In genomic region chrX:73460792-73461191, GRCm38 (mm10) we compare ENCODE assay signal across 33 mouse cellular contexts. TPM values are rescaled to one million over a fixed set of nuclear protein-coding genes. Genes with fewer than 3 reads are reported as not detected.
DNase-seq lines count a peak whose midpoint lies in the region; ATAC-seq and TF ChIP-seq lines count a peak whose summit lies in the region.
"Had no signal": no experiment of that assay in that cellular context is flagged by ENCODE, and none has a peak within 500 bp of the region (broad histone marks: within the 10 kb centered on the region; RNA-seq: fewer than 3 reads in every experiment).

No protein-coding gene starts in this region.

- peak overlapping the region; percentile 57 for H3K27ac ChIP-seq in embryonic facial prominence, embryonic 13.5 days
- no peak overlapping the region for H3K27ac ChIP-seq in embryonic facial prominence, embryonic 10.5 days (replicated peaks)
- H3K27ac ChIP-seq in limb, embryonic 14.5 days (replicated peaks; ENCODE audit: low read depth, low read length), result 0 out of 2 replicates have a peak overlapping the region, but pooled peaks have one; percentile 26
- no peak overlapping the region for H3K27ac ChIP-seq in limb, embryonic 10.5 days
- H3K27ac ChIP-seq in embryonic facial prominence, embryonic 14.5 days (replicated peaks; ENCODE audit: low read depth, low read length), result peak overlapping the region; percentile 42
- peak overlapping the region; percentile 27; the same call in 1 of the 2 replicates for H3K27ac ChIP-seq in limb, embryonic 15.5 days
- H3K27ac ChIP-seq: forebrain, embryonic 12.5 days; forebrain, embryonic 15.5 days; heart, embryonic 15.5 days; hindbrain, embryonic 14.5 days had no signal

- H3K9me3 ChIP-seq in embryonic facial prominence, embryonic 13.5 days, result no peaks in the 10 kb centered on the region
- H3K9me3 ChIP-seq in embryonic facial prominence, embryonic 10.5 days, result 0 out of 2 replicates have a peak, but pooled peaks cover 3% of the 10 kb centered on the region
- no peaks in the 10 kb centered on the region for H3K9me3 ChIP-seq in limb, embryonic 14.5 days (ENCODE audit: control insufficient read depth, low read length)
- no peaks in the 10 kb centered on the region for H3K9me3 ChIP-seq in limb, embryonic 10.5 days (replicated peaks)
- H3K9me3 ChIP-seq in embryonic facial prominence, embryonic 14.5 days (ENCODE audit: control insufficient read depth, low read length), result no peaks in the 10 kb centered on the region
- H3K9me3 ChIP-seq in limb, embryonic 15.5 days, result no peaks in the 10 kb centered on the region
- H3K9me3 ChIP-seq: forebrain, embryonic 12.5 days; forebrain, embryonic 15.5 days; heart, embryonic 12.5 days; heart, embryonic 15.5 days had no signal

- peaks cover 11% of the 10 kb centered on the region for H3K4me1 ChIP-seq in embryonic facial prominence, embryonic 13.5 days
- H3K4me1 ChIP-seq in embryonic facial prominence, embryonic 10.5 days, result peaks cover 10% of the 10 kb centered on the region
- peaks cover 10% of the 10 kb centered on the region; the same call in 1 of the 2 replicates for H3K4me1 ChIP-seq in limb, embryonic 14.5 days (ENCODE audit: control insufficient read depth, insufficient read depth, low read length)
- peaks cover 14% of the 10 kb centered on the region for H3K4me1 ChIP-seq in limb, embryonic 10.5 days
- H3K4me1 ChIP-seq in embryonic facial prominence, embryonic 14.5 days (ENCODE audit: control insufficient read depth, insufficient read depth, low read length), result peaks cover 9% of the 10 kb centered on the region; the same call in 1 of the 2 replicates
- peaks cover 18% of the 10 kb centered on the region for H3K4me1 ChIP-seq in limb, embryonic 15.5 days

- no peak overlapping the region for H3K4me3 ChIP-seq in embryonic facial prominence, embryonic 13.5 days
- H3K4me3 ChIP-seq in embryonic facial prominence, embryonic 10.5 days, result no peak overlapping the region
- no peak overlapping the region for H3K4me3 ChIP-seq in limb, embryonic 14.5 days (replicated peaks; ENCODE audit: low read length)
- no peak overlapping the region for H3K4me3 ChIP-seq in limb, embryonic 10.5 days
- H3K4me3 ChIP-seq in embryonic facial prominence, embryonic 14.5 days (ENCODE audit: low read depth, low read length), result no peak overlapping the region
- H3K4me3 ChIP-seq in limb, embryonic 15.5 days, result no peak overlapping the region
- H3K4me3 ChIP-seq: forebrain, embryonic 12.5 days; forebrain, embryonic 15.5 days; heart, embryonic 12.5 days; heart, embryonic 15.5 days had no signal

- DNase-seq in embryonic facial prominence, embryonic 10.5 days (ENCODE audit: low spot score), result no peak
- DNase-seq in limb, embryonic 14.5 days (ENCODE audit: low spot score), result no peak
- no peak for DNase-seq in limb, embryonic 10.5 days (ENCODE audit: low spot score)
- no peak for DNase-seq in embryonic facial prominence, embryonic 14.5 days (ENCODE audit: low spot score)
- no peak for DNase-seq in adrenal gland, adult 18-20 months (ENCODE audit: low spot score in 2 of 2)
- DNase-seq in urinary bladder, adult 18-20 months (ENCODE audit: low spot score in 2 of 2), result no peak
- DNase-seq: adrenal gland, postnatal 10 days; adrenal gland, postnatal 36 days; B cell, adult 2 months; cerebellum, adult 11 months; cerebellum, adult 2 months; cerebellum, adult 9-11 months; cerebellum, postnatal 25 days; gastrocnemius, postnatal 14 days; heart, adult 18-20 months; heart, postnatal 10 days; heart, postnatal 36 days; kidney, adult 8-10 months had no signal

- no peaks in the 10 kb centered on the region for H3K36me3 ChIP-seq in embryonic facial prominence, embryonic 13.5 days
- no peaks in the 10 kb centered on the region for H3K36me3 ChIP-seq in embryonic facial prominence, embryonic 10.5 days (replicated peaks)
- H3K36me3 ChIP-seq in limb, embryonic 14.5 days (ENCODE audit: control insufficient read depth, insufficient read depth, low read length), result no peaks in the 10 kb centered on the region
- no peaks in the 10 kb centered on the region for H3K36me3 ChIP-seq in limb, embryonic 10.5 days
- H3K36me3 ChIP-seq in embryonic facial prominence, embryonic 14.5 days (ENCODE audit: control insufficient read depth, insufficient read depth, low read length), result no peaks in the 10 kb centered on the region
- no peaks in the 10 kb centered on the region for H3K36me3 ChIP-seq in limb, embryonic 15.5 days
- H3K36me3 ChIP-seq: forebrain, embryonic 12.5 days; forebrain, embryonic 15.5 days; heart, embryonic 12.5 days; heart, embryonic 15.5 days had no signal

- no peak for TF ChIP-seq POLR2A in limb, embryonic 14.5 days (IDR thresholded peaks at IDR 0.05; ENCODE audit: borderline replicate concordance, extremely low read depth, insufficient read depth, insufficient read length)

- WGBS in embryonic facial prominence, embryonic 13.5 days, result 70% methylated on average over 4 of the region's 4 CpGs
- 81% methylated on average over 4 of the region's 4 CpGs for WGBS in embryonic facial prominence, embryonic 10.5 days
- 87% methylated on average over 4 of the region's 4 CpGs for WGBS in limb, embryonic 14.5 days
- 78% methylated on average over 4 of the region's 4 CpGs for WGBS in limb, embryonic 10.5 days
- WGBS in embryonic facial prominence, embryonic 14.5 days, result 57% methylated on average over 4 of the region's 4 CpGs
- 56% methylated on average over 4 of the region's 4 CpGs for WGBS in limb, embryonic 15.5 days

- H3K9ac ChIP-seq in embryonic facial prominence, embryonic 13.5 days, result no peak overlapping the region
- no peak overlapping the region for H3K9ac ChIP-seq in limb, embryonic 14.5 days (ENCODE audit: low read depth, low read length, severe bottlenecking)
- no peak overlapping the region for H3K9ac ChIP-seq in embryonic facial prominence, embryonic 14.5 days (ENCODE audit: low read depth, low read length)
- H3K9ac ChIP-seq in limb, embryonic 15.5 days, result no peak overlapping the region
- H3K9ac ChIP-seq: forebrain, embryonic 12.5 days; forebrain, embryonic 15.5 days; heart, embryonic 12.5 days; heart, embryonic 15.5 days; hindbrain, embryonic 14.5 days had no signal

- no peaks in the 10 kb centered on the region for H3K27me3 ChIP-seq in embryonic facial prominence, embryonic 13.5 days
- peaks cover 32% of the 10 kb centered on the region for H3K27me3 ChIP-seq in embryonic facial prominence, embryonic 10.5 days (replicated peaks; ENCODE audit: low read depth, poor library complexity, severe bottlenecking)
- no peaks in the 10 kb centered on the region for H3K27me3 ChIP-seq in limb, embryonic 14.5 days (ENCODE audit: control insufficient read depth, insufficient read depth, low read length)
- H3K27me3 ChIP-seq in limb, embryonic 10.5 days (ENCODE audit: low read depth, poor library complexity, severe bottlenecking), result peaks cover 51% of the 10 kb centered on the region
- no peaks in the 10 kb centered on the region for H3K27me3 ChIP-seq in embryonic facial prominence, embryonic 14.5 days (replicated peaks; ENCODE audit: control insufficient read depth, insufficient read depth, low read length)
- H3K27me3 ChIP-seq in limb, embryonic 15.5 days, result no peaks in the 10 kb centered on the region
- H3K27me3 ChIP-seq: CH12.LX; forebrain, embryonic 12.5 days; forebrain, embryonic 15.5 days; heart, embryonic 15.5 days had no signal

- no peak overlapping the region for H3K4me2 ChIP-seq in embryonic facial prominence, embryonic 13.5 days
- H3K4me2 ChIP-seq in limb, embryonic 14.5 days (replicated peaks; ENCODE audit: low read depth, low read length, severe bottlenecking), result no peak overlapping the region
- H3K4me2 ChIP-seq in embryonic facial prominence, embryonic 14.5 days (ENCODE audit: low read depth, low read length), result no peak overlapping the region
- no peak overlapping the region for H3K4me2 ChIP-seq in limb, embryonic 15.5 days
- H3K4me2 ChIP-seq: forebrain, embryonic 12.5 days; forebrain, embryonic 15.5 days; heart, embryonic 12.5 days; heart, embryonic 15.5 days; hindbrain, embryonic 14.5 days had no signal

- ATAC-seq in embryonic facial prominence, embryonic 13.5 days (ENCODE audit: insufficient number of reproducible peaks, insufficient read depth, low FRiP score, low TSS enrichment, low read depth), result no peak
- no peak for ATAC-seq in limb, embryonic 14.5 days (ENCODE audit: low FRiP score, low read depth)
- no peak for ATAC-seq in embryonic facial prominence, embryonic 14.5 days (ENCODE audit: low read depth)
- ATAC-seq in limb, embryonic 15.5 days (ENCODE audit: insufficient number of reproducible peaks, low FRiP score, low TSS enrichment, low read depth), result no peak
- ATAC-seq: activated CD4-positive, CD25-positive, alpha-beta regulatory T cell, adult 4 months; forebrain, embryonic 15.5 days; intestine, postnatal 0 days had no signal

RNA-seq across cellular contexts. Expression of gene Haus7, which starts 1.9 kb away (rescaled TPM):
- 83.0 and 96.2 TPM in 2 replicates for polyA plus RNA-seq in embryonic facial prominence, embryonic 13.5 days (2015; fragmentation: Nextera tagmentation; extraction: Ambion mirVana)
- 94.0 and 99.8 TPM in 2 replicates for polyA plus RNA-seq in embryonic facial prominence, embryonic 10.5 days (2016; fragmentation: Nextera tagmentation; extraction: Ambion mirVana)
- polyA plus RNA-seq in limb, embryonic 14.5 days (2012; rRNA removed), result 39.6 and 48.7 TPM in 2 replicates
- polyA plus RNA-seq in limb, embryonic 14.5 days (2014; fragmentation: Nextera tagmentation; extraction: Ambion mirVana), result 56.1 and 61.6 TPM in 2 replicates
- polyA plus RNA-seq in limb, embryonic 10.5 days (2016; fragmentation: Nextera tagmentation; extraction: Ambion mirVana), result 98.4 and 102 TPM in 2 replicates
- polyA plus RNA-seq in embryonic facial prominence, embryonic 14.5 days (2014; fragmentation: Nextera tagmentation; extraction: Ambion mirVana), result 48.2 and 52.5 TPM in 2 replicates
- polyA plus RNA-seq in limb, embryonic 15.5 days (2015; fragmentation: Nextera tagmentation; extraction: Ambion mirVana), result 53.8 and 54.7 TPM in 2 replicates
- 10 to 100 TPM; 20.7 to 27.4 TPM for total RNA-seq in adrenal gland, adult 18-20 months (2021)

RNA-seq across cellular contexts. Expression of gene Bgn, which starts 22.6 kb away (rescaled TPM):
- polyA plus RNA-seq in embryonic facial prominence, embryonic 13.5 days (2015; fragmentation: Nextera tagmentation; extraction: Ambion mirVana), result 121 and 154 TPM in 2 replicates
- polyA plus RNA-seq in embryonic facial prominence, embryonic 10.5 days (2016; fragmentation: Nextera tagmentation; extraction: Ambion mirVana), result 15.7 and 19.3 TPM in 2 replicates
- 399 and 527 TPM in 2 replicates for polyA plus RNA-seq in limb, embryonic 14.5 days (2012; rRNA removed)
- polyA plus RNA-seq in limb, embryonic 14.5 days (2014; fragmentation: Nextera tagmentation; extraction: Ambion mirVana), result 223 and 226 TPM in 2 replicates
- polyA plus RNA-seq in limb, embryonic 10.5 days (2016; fragmentation: Nextera tagmentation; extraction: Ambion mirVana), result 7.9 and 11.5 TPM in 2 replicates
- polyA plus RNA-seq in embryonic facial prominence, embryonic 14.5 days (2014; fragmentation: Nextera tagmentation; extraction: Ambion mirVana), result 263 and 311 TPM in 2 replicates
- 243 and 288 TPM in 2 replicates for polyA plus RNA-seq in limb, embryonic 15.5 days (2015; fragmentation: Nextera tagmentation; extraction: Ambion mirVana)
- 100 to 1,000 TPM; 221 to 292 TPM for total RNA-seq in adrenal gland, adult 18-20 months (2021)
- total RNA-seq: CH12.LX, MEL had no signal
- polyA plus RNA-seq: activated CD4-positive, CD25-positive, alpha-beta regulatory T cell, adult 4 months had no signal

RNA-seq across cellular contexts. Expression of gene Trex2, which starts 25.6 kb away (rescaled TPM):
- 0.55 TPM in 1 of 2 replicates, not detected in the other for polyA plus RNA-seq in embryonic facial prominence, embryonic 13.5 days (2015; fragmentation: Nextera tagmentation; extraction: Ambion mirVana)
- polyA plus RNA-seq in embryonic facial prominence, embryonic 10.5 days (2016; fragmentation: Nextera tagmentation; extraction: Ambion mirVana), result 0.15 TPM in 1 of 2 replicates, not detected in the other
- polyA plus RNA-seq in limb, embryonic 14.5 days (2012; rRNA removed), result 0.83 and 0.87 TPM in 2 replicates
- polyA plus RNA-seq in limb, embryonic 14.5 days (2014; fragmentation: Nextera tagmentation; extraction: Ambion mirVana), result 0.93 and 0.99 TPM in 2 replicates
- polyA plus RNA-seq in limb, embryonic 10.5 days (2016; fragmentation: Nextera tagmentation; extraction: Ambion mirVana), result not detected in 2 replicates
- polyA plus RNA-seq in embryonic facial prominence, embryonic 14.5 days (2014; fragmentation: Nextera tagmentation; extraction: Ambion mirVana), result 1.3 and 2.9 TPM in 2 replicates
- polyA plus RNA-seq in limb, embryonic 15.5 days (2015; fragmentation: Nextera tagmentation; extraction: Ambion mirVana), result 12.5 and 18.3 TPM in 2 replicates
- total RNA-seq in adrenal gland, adult 18-20 months (2021), result not detected
- total RNA-seq: adrenal gland, postnatal 10 days; adrenal gland, postnatal 36 days; CH12.LX; common myeloid progenitor, adult 5-6 weeks; gastrocnemius, postnatal 14 days; gastrocnemius, postnatal 4 days; heart, adult 18-20 months; heart, postnatal 10 days; heart, postnatal 36 days; MEL had no signal
- polyA plus RNA-seq: activated CD4-positive, CD25-positive, alpha-beta regulatory T cell, adult 4 months; cerebellum, adult 2 months; forebrain, embryonic 12.5 days; forebrain, embryonic 15.5 days; heart, embryonic 12.5 days; heart, embryonic 15.5 days; hindbrain, embryonic 11.5 days; hindbrain, embryonic 14.5 days; intestine, embryonic 14.5 days; intestine, postnatal 0 days had no signal

RNA-seq across cellular contexts. Expression of gene Atp2b3, which starts 42.1 kb away (rescaled TPM):
- polyA plus RNA-seq in embryonic facial prominence, embryonic 13.5 days (2015; fragmentation: Nextera tagmentation; extraction: Ambion mirVana), result 0.24 and 0.28 TPM in 2 replicates
- 0.25 and 0.39 TPM in 2 replicates for polyA plus RNA-seq in embryonic facial prominence, embryonic 10.5 days (2016; fragmentation: Nextera tagmentation; extraction: Ambion mirVana)
- polyA plus RNA-seq in limb, embryonic 14.5 days (2012; rRNA removed), result 0.77 and 0.79 TPM in 2 replicates
- polyA plus RNA-seq in limb, embryonic 14.5 days (2014; fragmentation: Nextera tagmentation; extraction: Ambion mirVana), result 0.64 and 0.65 TPM in 2 replicates
- 0.05 and 0.06 TPM in 2 replicates for polyA plus RNA-seq in limb, embryonic 10.5 days (2016; fragmentation: Nextera tagmentation; extraction: Ambion mirVana)
- polyA plus RNA-seq in embryonic facial prominence, embryonic 14.5 days (2014; fragmentation: Nextera tagmentation; extraction: Ambion mirVana), result 0.80 and 1.3 TPM in 2 replicates
- 0.41 and 0.97 TPM in 2 replicates for polyA plus RNA-seq in limb, embryonic 15.5 days (2015; fragmentation: Nextera tagmentation; extraction: Ambion mirVana)
- 10 to 100 TPM; 42.1 to 52.8 TPM for total RNA-seq in adrenal gland, adult 18-20 months (2021)
- total RNA-seq: CH12.LX; common myeloid progenitor, adult 5-6 weeks; MEL had no signal
- polyA plus RNA-seq: activated CD4-positive, CD25-positive, alpha-beta regulatory T cell, adult 4 months had no signal

RNA-seq across cellular contexts. Expression of gene Zfp92, which starts 49.9 kb away (rescaled TPM):
- 0.21 and 0.30 TPM in 2 replicates for polyA plus RNA-seq in embryonic facial prominence, embryonic 13.5 days (2015; fragmentation: Nextera tagmentation; extraction: Ambion mirVana)
- 0.12 and 0.18 TPM in 2 replicates for polyA plus RNA-seq in embryonic facial prominence, embryonic 10.5 days (2016; fragmentation: Nextera tagmentation; extraction: Ambion mirVana)
- polyA plus RNA-seq in limb, embryonic 14.5 days (2012; rRNA removed), result 0.35 and 0.49 TPM in 2 replicates
- polyA plus RNA-seq in limb, embryonic 14.5 days (2014; fragmentation: Nextera tagmentation; extraction: Ambion mirVana), result 0.12 and 0.25 TPM in 2 replicates
- 0.08 and 0.24 TPM in 2 replicates for polyA plus RNA-seq in limb, embryonic 10.5 days (2016; fragmentation: Nextera tagmentation; extraction: Ambion mirVana)
- polyA plus RNA-seq in embryonic facial prominence, embryonic 14.5 days (2014; fragmentation: Nextera tagmentation; extraction: Ambion mirVana), result 0.11 and 0.21 TPM in 2 replicates
- polyA plus RNA-seq in limb, embryonic 15.5 days (2015; fragmentation: Nextera tagmentation; extraction: Ambion mirVana), result 0.14 and 0.15 TPM in 2 replicates
- under 1 TPM; 0.46 to 0.51 TPM for total RNA-seq in adrenal gland, adult 18-20 months (2021)
- total RNA-seq: common myeloid progenitor, adult 5-6 weeks; gastrocnemius, postnatal 4 days; heart, adult 18-20 months; heart, postnatal 10 days; heart, postnatal 36 days; MEL had no signal
- polyA plus RNA-seq: heart, embryonic 12.5 days; heart, embryonic 15.5 days had no signal

Comparison
In these comparisons a context has a peak if more than half of its experiments do, and no peak if none do; other contexts are left out.
1. H3K27ac ChIP-seq: peak in embryonic facial prominence, embryonic 13.5 days (single experiment), limb, embryonic 14.5 days (single experiment), embryonic facial prominence, embryonic 14.5 days (single experiment) and limb, embryonic 15.5 days (single experiment); none in embryonic facial prominence, embryonic 10.5 days (single experiment) and limb, embryonic 10.5 days (single experiment).